Mouse (Mus musculus): ENCODE results near the gene Palm2. TPM values are rescaled to one million over a fixed set of nuclear protein-coding genes. Genes with fewer than 3 reads are reported as not detected.
A peak's percentile ranks its signal among the peaks of the same experiment; 100 is the strongest.
"Not testable (repeated sequence)": the region's sequence is repeated elsewhere in the genome, so short reads cannot be mapped to it uniquely, and the experiment has no call there.

The Palm2 gene
- under 1 TPM in 3 of 4 experiments, not detected in 1; 0.17 to 0.79 (median 0.58) TPM for total RNA-seq (2022)

DNA sequence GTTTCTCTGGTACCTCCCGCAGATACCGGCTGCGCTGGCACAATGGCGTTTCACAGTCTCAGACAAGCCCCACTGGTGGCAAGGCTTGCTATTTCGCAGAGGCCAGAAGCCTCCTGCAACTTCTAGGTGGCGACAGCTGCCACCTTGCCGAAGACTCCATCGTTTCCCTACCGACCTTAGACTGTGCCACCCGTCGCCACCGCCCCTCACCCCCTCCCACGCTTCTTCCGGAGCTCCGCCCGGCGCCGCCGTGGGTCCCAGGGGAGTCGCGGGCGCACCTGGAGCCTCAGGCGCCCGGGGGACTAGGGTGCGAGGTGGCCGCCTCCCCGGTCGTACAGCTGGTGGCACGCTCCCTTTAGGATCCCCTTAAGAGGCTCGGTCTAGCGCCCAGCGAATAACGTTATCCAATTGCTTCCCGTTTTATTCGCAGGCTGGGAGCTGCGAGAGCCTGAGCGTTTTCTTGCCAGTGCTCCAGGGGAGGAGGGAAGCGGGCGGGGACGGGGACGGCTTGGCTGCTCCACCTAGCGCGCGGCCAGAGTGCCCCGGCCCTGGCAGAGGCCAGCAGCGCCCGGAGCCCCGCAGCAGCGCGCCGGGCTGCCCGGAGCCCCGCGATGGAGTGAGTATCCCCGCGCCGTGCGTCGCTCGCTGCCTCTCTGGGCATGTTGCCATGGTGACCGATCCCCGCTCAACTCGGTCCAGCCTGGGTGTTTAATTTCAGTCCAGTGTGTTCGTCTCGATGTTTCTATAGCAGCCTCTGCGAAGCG lies at the start of gene Palm2:
TSS of gene Palm2 (plus strand) at position 307 of the 764 bp plus-strand sequence.
- peak; percentile 12 to 28 for DNase-seq (ENCODE audit: low spot score in 2 of 2)

DNA sequence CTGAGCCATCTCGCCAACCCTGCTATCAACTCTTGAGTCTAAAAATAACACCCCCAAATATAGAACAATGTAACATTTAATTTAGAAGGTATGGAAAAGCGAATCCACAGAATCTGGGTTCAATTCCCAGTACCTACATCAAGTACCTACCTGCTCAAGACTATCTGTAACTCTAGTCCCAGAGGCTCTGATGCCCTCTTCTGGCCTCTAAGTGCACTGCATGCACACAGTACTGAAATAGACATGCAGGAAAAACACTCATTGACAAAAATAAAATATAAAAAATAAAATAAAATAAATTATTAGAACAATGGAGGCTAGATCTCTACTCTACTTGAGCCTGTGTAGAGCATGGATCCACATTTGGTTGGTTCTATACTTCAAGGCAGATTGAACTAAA lies 49.7 kb upstream of the Palm2 start:
- DNase-seq (ENCODE audit: low spot score in 2 of 2), result no peak

DNA sequence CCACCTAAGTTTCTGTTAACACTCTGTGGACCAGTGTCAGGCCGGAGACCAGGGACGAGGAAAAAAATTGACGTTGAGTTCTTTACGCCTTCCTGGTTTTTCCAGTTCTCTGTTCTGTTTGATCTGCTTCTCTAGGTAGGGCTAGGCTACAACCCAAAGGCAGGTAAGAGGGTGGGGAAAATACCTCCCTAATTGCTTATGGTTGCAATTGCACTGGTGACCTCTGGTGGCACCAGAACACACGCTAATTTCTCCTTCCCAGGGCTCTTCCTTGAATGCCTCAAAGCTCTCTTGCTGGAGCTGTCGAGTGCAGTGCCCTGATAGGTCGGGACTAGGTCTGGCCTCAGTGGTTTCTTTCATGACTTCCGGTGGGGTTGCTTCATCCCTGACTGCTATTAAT lies 42.9 kb upstream of the Palm2 start:
- no peak for DNase-seq (ENCODE audit: low spot score in 2 of 2)

DNA sequence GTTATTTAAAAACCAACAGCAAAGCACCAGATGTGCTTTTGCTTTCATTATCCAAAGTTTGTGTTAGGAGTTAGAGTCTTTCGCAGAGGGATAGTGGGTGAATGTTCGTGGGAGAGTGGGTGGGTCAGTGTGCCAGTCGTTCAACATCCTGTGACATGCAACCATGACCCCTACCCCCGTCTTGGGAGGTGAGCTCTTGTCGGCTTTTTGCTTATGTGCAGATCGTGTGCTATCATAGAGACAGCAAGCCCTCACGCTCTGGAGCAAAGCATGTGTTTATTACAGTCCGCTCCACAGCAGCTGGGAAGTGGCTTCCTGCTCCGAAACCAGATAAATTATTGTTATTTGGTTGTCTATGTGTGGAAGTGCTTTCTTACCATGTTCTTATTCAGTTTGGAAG lies 37.6 kb upstream of the Palm2 start:
- DNase-seq (ENCODE audit: low spot score in 2 of 2), result no peak

DNA sequence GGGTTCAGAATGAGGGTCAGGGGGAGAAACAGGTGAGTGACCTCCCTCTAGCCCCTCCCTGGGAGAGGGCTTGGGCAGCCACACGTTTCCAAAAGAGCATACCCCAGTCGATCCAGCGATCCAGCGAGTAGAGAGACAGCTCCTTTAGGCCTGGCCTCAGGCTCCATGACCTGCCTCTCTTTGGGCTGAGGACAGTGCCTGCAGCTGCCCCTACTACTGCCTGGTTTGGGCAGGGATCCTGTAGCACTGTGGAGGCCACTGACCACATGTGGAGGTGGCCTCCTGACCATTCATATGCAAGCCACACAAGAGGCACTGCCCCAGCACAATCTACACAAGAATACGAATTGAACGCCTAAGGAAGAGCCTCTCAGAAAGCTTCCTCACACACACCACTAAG lies 21.7 kb upstream of the Palm2 start:
- DNase-seq (ENCODE audit: low spot score in 2 of 2), result not testable (repeated sequence)

DNA sequence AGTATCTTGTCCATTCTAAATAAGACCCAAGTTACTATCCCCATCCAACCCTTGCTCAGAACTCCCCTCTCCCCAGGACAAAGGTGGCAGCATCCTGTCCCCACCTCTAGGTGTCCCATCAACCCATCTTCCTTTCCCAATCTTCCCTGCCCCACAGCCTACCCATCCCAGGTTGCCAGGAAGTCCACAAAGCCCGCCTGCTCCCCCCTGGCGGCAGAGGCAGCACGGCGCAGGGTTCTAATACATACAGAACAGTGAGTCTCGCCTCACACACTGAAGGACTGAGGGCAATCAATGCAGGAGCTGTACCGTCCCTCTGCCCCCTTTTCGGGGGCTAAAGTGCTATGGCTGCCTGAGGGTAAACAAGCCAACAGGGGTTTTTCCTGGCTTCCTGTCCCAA lies 21.0 kb upstream of the Palm2 start:
- no peak for DNase-seq (ENCODE audit: low spot score in 2 of 2)

DNA sequence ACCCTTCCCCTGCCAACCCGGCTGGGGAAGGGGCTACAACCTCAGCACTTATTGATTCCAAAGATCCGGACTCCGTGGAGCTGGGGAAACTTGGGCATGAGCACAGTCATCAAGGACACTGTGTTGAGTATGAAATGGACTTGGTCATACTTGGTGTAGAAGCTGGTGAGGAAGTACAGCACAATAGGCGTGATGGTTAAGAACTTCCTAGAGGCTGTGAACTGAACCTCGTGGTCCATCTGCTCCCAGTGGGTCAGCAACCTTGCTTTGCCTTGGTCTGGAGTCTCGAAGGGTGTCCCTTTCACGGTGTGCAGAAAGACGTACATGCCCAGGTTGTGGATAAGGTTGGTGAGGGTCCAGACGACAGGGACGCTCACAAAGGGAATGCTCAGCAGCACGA lies 20.4 kb upstream of the Palm2 start:
- not testable (repeated sequence) for DNase-seq (ENCODE audit: low spot score in 2 of 2)

DNA sequence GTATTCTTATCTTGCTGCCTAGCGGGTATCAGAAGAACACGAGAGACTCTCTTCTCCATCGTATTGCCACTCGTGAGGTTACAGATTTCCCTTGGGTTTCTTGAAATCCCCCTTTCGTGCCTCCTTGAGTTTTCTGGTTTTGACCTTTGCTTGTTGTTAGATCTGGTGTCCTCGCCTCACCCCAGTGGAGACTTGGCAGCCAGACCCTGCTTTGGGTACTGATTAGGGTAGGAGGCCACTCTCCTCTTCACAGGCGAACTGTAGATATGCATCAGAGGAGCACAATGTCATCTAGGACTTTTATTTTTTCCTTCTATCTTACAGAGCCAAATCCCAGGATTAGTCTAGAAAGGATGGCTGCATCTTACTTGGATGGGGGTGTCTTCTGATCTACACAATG lies 10.0 kb upstream of the Palm2 start:
- no peak for DNase-seq (ENCODE audit: low spot score in 2 of 2)

DNA sequence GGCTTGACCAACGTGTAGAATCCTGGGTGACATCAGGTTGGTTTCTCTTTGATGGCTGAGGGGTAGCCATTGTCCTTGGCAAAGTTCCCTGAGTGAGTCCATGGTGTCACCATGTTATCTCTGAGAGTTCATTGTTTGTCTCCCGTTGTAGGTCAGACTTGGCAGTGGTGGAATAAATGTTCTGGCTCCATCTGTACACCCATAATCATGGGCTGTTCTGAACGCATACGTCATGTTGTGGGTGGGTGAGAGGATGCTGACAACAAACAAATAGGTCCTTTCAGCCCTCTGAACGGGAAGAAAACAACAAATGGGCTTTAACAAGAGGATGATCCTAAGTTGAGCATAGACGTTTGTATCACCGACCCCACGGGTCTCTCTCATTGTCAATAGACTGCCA lies 5.7 kb upstream of the Palm2 start:
- no peak for DNase-seq (ENCODE audit: low spot score in 2 of 2)

DNA sequence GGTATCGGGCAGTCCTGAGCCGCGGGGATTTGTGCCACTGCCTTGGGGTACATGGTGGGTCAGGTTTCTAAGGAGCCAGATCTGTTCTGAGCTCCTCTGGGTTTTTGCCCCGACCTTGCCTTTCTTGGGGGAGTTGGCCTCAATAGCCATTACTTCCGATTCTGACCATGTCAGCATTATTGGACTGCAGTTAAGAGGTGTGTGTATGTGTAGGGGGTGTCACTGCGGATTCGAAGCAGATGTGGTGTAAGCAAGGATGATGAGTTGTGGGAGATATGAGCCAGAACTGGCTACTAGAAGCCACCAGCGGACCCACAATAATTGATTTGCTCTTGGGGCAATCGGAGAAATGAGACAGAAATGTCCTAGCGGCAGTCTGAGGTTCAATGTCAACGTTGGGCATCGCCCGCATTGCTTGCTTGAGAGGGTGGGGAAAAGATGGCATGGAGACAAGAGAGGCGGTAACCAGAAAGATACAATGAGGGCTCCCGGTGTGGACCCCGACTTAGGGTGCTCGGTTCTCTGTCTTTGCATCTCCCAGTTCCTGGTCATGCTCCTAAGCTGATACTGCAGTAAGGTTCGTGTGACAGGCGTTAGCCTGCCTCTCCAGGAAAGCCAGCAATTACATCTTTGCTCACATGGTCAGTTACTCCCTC lies 786 bp downstream of the Palm2 start:
- no peak for DNase-seq (ENCODE audit: low spot score in 2 of 2)

DNA sequence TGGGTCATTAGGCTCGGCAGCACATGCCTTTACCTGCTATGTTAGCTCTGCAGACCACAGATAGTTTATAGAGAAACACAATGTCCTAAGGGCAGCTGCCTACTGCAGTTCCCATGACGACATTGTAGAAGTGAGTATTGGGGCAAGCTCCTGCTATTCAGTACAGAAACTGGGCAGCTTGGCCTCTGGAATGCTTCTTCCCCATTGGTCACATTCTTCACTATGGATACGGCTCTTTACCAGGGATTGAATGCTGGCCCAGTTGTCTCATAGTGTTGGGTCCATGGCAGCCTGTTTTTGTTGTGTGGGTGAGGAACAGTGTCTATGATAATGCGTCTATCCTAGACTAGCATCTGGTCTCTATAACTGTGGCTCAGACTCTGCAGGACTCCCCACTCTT lies 2.2 kb downstream of the Palm2 start:
- DNase-seq (ENCODE audit: low spot score in 2 of 2), result no peak

DNA sequence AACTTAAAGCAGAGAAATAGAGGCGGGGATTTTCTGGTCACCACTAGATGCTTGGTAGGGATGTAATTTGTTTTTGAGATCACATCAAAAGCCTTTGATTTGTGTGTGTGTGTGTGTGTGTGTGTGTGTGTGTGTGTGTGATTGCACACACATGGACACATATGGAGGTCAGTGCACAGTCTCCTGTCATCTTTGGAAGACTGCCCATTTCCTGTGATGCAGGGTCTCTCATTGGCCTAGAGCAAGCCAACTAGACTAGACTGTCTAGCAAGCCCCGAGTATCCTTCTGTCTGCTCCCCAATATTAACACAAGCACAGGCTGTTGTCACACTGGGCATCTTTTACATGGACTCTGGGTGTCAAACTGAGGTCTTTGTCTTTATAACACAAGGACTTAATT lies 12.0 kb downstream of the Palm2 start:
- no peak for DNase-seq (ENCODE audit: low spot score in 2 of 2)

DNA sequence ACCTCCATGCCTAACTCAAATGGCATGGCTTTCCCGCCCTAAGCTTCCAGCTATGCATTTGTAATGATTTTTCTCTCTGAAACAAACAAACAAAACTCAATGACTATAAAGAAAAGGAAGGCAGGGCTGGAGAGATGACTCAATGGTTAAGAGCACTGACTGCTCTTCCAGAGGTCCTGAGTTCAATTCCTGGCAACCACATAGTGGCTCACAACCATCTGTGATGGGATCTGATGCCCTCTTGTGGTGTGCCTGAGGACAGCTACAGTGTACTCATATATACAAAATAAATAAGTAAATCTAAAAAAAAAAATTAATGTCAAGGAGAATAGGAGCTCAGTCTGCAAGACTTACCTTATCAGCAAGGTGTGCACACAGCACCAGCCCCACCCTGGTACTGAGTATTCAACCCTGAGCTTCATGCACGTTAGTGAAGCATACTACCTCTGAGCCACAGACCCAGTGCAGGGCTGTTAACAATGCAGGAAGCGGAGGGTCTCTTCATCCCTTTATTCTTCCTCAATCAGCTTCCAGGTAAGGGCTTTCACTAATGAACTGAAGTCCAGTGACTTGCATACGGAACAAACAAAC lies 12.9 kb downstream of the Palm2 start:
- no peak for DNase-seq (ENCODE audit: low spot score in 2 of 2)

DNA sequence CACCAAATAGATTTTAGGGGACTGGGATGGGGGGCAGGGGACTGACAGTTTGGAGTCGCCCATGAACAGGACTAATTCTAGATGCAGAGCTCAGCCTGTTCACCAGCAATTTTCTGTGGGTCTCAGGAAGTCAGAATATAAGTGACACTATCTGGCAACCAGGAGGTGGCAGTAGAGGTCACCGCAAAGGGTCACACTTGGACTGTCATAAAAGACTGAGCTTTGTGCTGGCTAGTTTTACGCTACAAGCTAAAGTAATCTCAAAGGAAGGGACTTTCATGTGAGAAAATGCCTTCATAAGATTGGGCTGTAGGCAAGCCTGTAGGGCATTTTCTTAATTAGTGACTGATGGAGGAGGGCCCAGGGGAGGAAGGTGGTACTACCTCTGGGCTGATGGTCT lies 17.8 kb downstream of the Palm2 start:
- DNase-seq (ENCODE audit: low spot score in 2 of 2), result no peak

DNA sequence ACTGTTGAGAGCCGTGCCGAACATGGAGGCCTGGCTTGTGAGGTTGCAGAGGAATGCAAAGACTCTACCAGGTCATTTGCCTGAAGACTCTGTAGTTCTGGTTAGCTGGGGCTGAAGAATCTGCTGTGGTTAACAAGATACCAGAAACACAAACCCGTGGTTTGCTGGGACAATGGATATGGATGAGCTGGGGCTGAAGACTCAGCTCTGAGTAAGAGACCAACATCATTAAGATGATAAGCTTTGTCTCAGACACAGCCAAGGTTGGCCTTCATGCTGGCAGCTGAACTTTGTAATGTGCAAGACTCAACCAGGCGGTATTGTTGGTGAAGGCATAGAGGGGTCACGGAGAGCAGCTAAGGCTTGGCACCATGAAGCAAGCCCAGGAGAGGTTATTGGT lies 18.6 kb downstream of the Palm2 start:
- no peak for DNase-seq (ENCODE audit: low spot score in 2 of 2)

DNA sequence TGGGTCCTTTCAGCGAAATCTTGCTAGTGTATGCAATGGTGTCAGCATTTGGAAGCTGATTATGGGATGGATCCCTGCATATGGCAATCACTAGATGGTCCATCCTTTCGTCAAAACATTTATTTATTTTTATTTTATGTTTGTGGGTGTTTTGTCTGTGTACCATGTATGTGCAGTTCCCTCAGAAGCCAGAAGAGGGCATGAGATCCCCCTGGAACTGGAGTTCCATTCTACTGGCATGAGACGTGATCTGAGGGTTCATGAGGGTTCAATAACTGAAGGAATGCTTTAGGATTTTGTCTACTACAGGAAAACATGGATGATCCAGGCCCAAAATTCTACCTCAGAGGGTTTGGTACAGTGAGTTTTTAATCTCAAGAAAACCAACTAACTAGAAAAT lies 28.3 kb downstream of the Palm2 start:
- no peak for DNase-seq (ENCODE audit: low spot score in 2 of 2)

DNA sequence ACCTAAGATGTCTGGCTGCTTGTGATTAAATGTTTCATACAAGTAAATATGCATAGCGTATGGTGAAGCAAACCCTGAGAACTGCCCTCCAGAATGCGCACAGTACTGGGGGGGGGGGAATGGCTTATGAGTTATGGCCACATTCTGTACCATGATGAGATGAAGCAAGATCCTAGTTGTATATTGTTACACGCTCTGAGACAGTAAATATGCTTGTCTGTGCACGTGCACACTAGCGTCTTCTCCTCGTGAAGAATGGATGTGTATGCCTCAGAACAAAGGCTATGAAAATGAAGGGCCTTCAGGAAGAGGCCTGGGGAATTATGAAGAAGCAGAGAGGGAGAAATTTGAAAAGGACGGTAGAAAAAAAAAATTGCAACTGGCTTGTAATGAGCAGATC lies 48.4 kb downstream of the Palm2 start:
- no peak for DNase-seq (ENCODE audit: low spot score in 2 of 2)

DNA sequence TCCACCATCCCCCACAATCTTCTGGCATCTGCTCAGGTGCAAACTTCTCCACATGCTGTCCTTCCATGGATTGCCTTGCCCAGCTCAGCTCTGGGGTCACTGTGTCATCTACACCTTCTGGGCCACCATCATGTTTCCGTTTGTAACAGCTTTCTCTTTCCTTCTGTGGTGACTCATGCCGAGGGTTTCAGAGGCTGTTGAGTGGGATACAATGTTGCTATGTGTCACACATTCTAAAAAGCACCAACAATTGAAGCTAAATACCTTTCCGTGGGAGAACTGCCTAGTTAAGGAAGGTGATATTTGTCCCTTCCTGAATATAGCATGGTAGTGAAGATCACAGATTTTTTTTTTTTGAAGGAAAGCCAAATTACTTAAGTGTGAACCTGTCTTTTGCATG lies 52.3 kb downstream of the Palm2 start:
- no peak for DNase-seq (ENCODE audit: low spot score in 2 of 2)

DNA sequence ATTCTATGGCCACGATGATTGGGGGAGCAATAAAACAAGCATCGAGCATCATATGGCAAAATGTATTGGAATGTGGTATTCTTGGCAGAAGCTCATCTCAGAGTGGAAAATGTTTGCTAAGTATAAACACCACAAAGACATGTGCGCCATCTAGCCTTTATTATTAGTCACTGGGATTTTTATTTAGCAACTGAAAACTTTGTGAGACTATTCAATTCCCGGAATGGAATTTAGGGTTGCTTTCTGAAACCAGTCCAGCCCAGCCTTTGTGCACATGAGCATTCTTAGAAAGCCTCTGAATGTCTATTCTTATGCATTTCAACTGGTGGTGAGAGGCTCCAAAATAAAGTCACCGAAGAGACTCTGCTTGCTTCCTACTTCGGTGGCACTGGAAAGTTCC lies 55.8 kb downstream of the Palm2 start:
- DNase-seq (ENCODE audit: low spot score in 2 of 2), result no peak

DNA sequence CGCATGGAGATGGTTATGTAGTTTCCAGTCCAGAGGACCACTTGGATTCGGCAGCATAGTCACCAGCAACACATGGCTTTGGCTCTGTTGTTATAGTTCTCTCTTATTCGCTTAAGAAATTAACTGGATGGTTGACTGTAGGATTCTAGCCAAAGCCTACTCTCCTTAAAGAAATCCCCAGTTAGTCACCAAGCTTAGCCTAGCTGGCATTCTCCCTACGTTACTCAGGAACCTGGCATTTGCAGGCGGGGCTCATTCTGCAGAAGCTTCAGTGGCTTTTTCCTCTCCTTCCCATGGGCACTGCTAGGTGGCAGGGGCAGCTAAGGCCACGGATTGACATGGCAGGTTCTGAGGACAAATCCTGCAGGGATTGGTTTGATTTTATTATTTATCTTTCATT lies 70.7 kb downstream of the Palm2 start:
- DNase-seq (ENCODE audit: low spot score in 2 of 2), result no peak

DNA sequence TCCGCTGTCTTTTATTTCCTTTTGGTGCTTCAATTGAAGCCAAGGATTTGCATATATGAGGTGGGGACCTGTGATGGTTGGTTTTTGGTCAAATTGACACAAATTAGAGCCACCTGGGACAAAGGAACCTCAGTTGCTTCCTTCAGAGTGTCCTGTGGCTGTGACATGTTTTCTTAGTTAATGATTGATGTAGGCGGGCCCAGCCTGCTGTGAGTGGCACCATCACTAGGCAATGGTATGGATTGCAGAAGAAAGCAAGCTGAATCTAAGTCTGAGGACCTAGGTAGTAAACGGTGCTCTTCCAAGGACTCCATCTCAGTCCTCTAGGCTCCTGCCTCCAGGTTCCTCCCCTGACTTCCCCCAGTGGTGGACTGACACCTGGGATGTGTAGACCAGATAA lies 76.5 kb downstream of the Palm2 start:
- no peak for DNase-seq (ENCODE audit: low spot score in 2 of 2)

DNA sequence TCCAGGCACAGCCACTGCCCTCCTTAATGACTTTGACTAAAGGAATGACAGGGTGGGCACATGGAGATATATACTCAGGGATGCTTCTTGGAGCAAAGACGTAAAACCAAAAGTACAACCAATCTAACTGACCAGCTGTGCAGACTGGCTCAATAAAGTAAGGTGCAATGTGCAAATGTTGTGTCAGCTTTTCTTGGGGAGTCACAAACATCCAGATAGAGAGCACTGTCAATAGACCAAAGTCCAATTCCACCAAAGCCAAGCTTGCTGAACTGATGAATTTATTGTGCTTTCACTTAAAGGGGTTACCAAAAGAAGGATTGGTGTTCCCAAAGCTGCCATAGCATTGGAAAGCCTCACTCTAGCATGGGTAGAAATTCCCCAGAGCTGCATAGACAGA lies 77.7 kb downstream of the Palm2 start:
- no peak for DNase-seq (ENCODE audit: low spot score in 2 of 2)

Data from gastrocnemius, adult 8-10 months (tissue).